Comparison of ENCODE assay signal across 25 mouse cellular contexts in genomic region chr1:64621116-64621515, GRCm38 (mm10). TPM values are rescaled to one million over a fixed set of nuclear protein-coding genes. Genes with fewer than 3 reads are reported as not detected.
A peak's percentile ranks its signal among the peaks of the same experiment; 100 is the strongest.
DNase-seq lines count a peak whose midpoint lies in the region; ATAC-seq and TF ChIP-seq lines count a peak whose summit lies in the region.
"Had no signal": no experiment of that assay in that cellular context is flagged by ENCODE, and none has a peak within 500 bp of the region (broad histone marks: within the 10 kb centered on the region; RNA-seq: fewer than 3 reads in every experiment).

No protein-coding gene starts in this region.

- peaks cover 4% of the 10 kb centered on the region for H3K4me1 ChIP-seq in kidney, adult 2 months (ENCODE audit: control insufficient read depth, insufficient read depth, low read length)
- peaks cover 15% of the 10 kb centered on the region for H3K4me1 ChIP-seq in limb, embryonic 14.5 days (ENCODE audit: control insufficient read depth, insufficient read depth, low read length)
- H3K4me1 ChIP-seq in limb, embryonic 10.5 days = peaks cover 15% of the 10 kb centered on the region
- peaks cover 13% of the 10 kb centered on the region for H3K4me1 ChIP-seq in midbrain, embryonic 16.5 days (ENCODE audit: control insufficient read depth, insufficient read depth, low read length)
- peaks cover 10% of the 10 kb centered on the region for H3K4me1 ChIP-seq in liver, embryonic 11.5 days (replicated peaks; ENCODE audit: control insufficient read depth, insufficient read depth, low read length)

- H3K4me2 ChIP-seq in limb, embryonic 14.5 days (replicated peaks; ENCODE audit: low read depth, low read length, severe bottlenecking) = no peak overlapping the region
- no peak overlapping the region for H3K4me2 ChIP-seq in midbrain, embryonic 16.5 days (ENCODE audit: low read length)
- H3K4me2 ChIP-seq in liver, embryonic 11.5 days = no peak overlapping the region
- H3K4me2 ChIP-seq: heart, embryonic 13.5 days; hindbrain, embryonic 14.5 days; liver, embryonic 12.5 days had no signal

- no peaks in the 10 kb centered on the region for H3K36me3 ChIP-seq in kidney, adult 2 months (ENCODE audit: control insufficient read depth, insufficient read depth, low read length)
- H3K36me3 ChIP-seq in limb, embryonic 14.5 days (ENCODE audit: control insufficient read depth, insufficient read depth, low read length) = no peaks in the 10 kb centered on the region
- H3K36me3 ChIP-seq in limb, embryonic 10.5 days = no peaks in the 10 kb centered on the region
- no peaks in the 10 kb centered on the region for H3K36me3 ChIP-seq in midbrain, embryonic 16.5 days (ENCODE audit: control insufficient read depth, insufficient read depth, low read length)
- no peaks in the 10 kb centered on the region for H3K36me3 ChIP-seq in liver, embryonic 11.5 days (ENCODE audit: control insufficient read depth, insufficient read depth, low read length)
- H3K36me3 ChIP-seq: forebrain, embryonic 10.5 days; heart, embryonic 13.5 days; liver, embryonic 12.5 days; midbrain, embryonic 10.5 days had no signal

- ATAC-seq in limb, embryonic 14.5 days (ENCODE audit: low FRiP score, low read depth) = no peak
- ATAC-seq in midbrain, embryonic 16.5 days = no peak
- no peak for ATAC-seq in liver, embryonic 11.5 days (replicated peaks; ENCODE audit: low FRiP score)
- ATAC-seq: activated CD4-positive, CD25-positive, alpha-beta regulatory T cell, adult 4 months; forebrain, embryonic 16.5 days; inflammation-experienced regulatory T-cells, adult 6 months; liver, embryonic 12.5 days had no signal

- H3K27me3 ChIP-seq in kidney, adult 2 months (replicated peaks; ENCODE audit: control insufficient read depth, insufficient read depth, low read length) = no peaks in the 10 kb centered on the region
- H3K27me3 ChIP-seq in limb, embryonic 14.5 days (ENCODE audit: control insufficient read depth, insufficient read depth, low read length) = no peaks in the 10 kb centered on the region
- H3K27me3 ChIP-seq in limb, embryonic 10.5 days (ENCODE audit: low read depth, poor library complexity, severe bottlenecking) = no peaks in the 10 kb centered on the region
- no peaks in the 10 kb centered on the region for H3K27me3 ChIP-seq in midbrain, embryonic 16.5 days (ENCODE audit: control insufficient read depth, insufficient read depth, low read depth, low read length)
- no peaks in the 10 kb centered on the region for H3K27me3 ChIP-seq in liver, embryonic 11.5 days (replicated peaks; ENCODE audit: control insufficient read depth, insufficient read depth, low read length)
- H3K27me3 ChIP-seq: heart, embryonic 13.5 days; liver, embryonic 12.5 days had no signal

- no peak overlapping the region for H3K9ac ChIP-seq in limb, embryonic 14.5 days (ENCODE audit: low read depth, low read length, severe bottlenecking)
- H3K9ac ChIP-seq in midbrain, embryonic 16.5 days (ENCODE audit: low read depth, low read length) = no peak overlapping the region
- H3K9ac ChIP-seq in liver, embryonic 11.5 days (ENCODE audit: low read depth, low read length) = no peak overlapping the region
- H3K9ac ChIP-seq: heart, embryonic 13.5 days; hindbrain, embryonic 14.5 days; liver, embryonic 12.5 days had no signal

- H3K4me3 ChIP-seq in kidney, adult 2 months (ENCODE audit: insufficient read depth, low read depth, low read length) = no peak overlapping the region
- no peak overlapping the region for H3K4me3 ChIP-seq in limb, embryonic 14.5 days (replicated peaks; ENCODE audit: low read length)
- H3K4me3 ChIP-seq in limb, embryonic 10.5 days = no peak overlapping the region
- no peak overlapping the region for H3K4me3 ChIP-seq in midbrain, embryonic 16.5 days (ENCODE audit: low read depth, low read length)
- H3K4me3 ChIP-seq in liver, embryonic 11.5 days (ENCODE audit: low read depth, low read length) = no peak overlapping the region
- H3K4me3 ChIP-seq: forebrain, embryonic 10.5 days; heart, adult 2 months; heart, embryonic 13.5 days; liver, embryonic 12.5 days; midbrain, embryonic 10.5 days had no signal

- peak overlapping the region; percentile 7 for H3K27ac ChIP-seq in kidney, adult 2 months (ENCODE audit: insufficient read depth, low read depth, low read length)
- H3K27ac ChIP-seq in limb, embryonic 14.5 days (replicated peaks; ENCODE audit: low read depth, low read length) = no peak overlapping the region
- H3K27ac ChIP-seq in limb, embryonic 10.5 days = no peak overlapping the region
- no peak overlapping the region for H3K27ac ChIP-seq in midbrain, embryonic 16.5 days (ENCODE audit: low read length)
- no peak overlapping the region for H3K27ac ChIP-seq in liver, embryonic 11.5 days (ENCODE audit: low read depth, low read length)
- H3K27ac ChIP-seq: forebrain, embryonic 10.5 days; heart, adult 2 months; heart, embryonic 13.5 days; hindbrain, embryonic 14.5 days; liver, embryonic 12.5 days; midbrain, embryonic 10.5 days had no signal

- 55% methylated on average over 5 of the region's 5 CpGs for WGBS in kidney, adult 2 months
- WGBS in limb, embryonic 14.5 days = 67% methylated on average over 5 of the region's 5 CpGs
- 89% methylated on average over 5 of the region's 5 CpGs for WGBS in limb, embryonic 10.5 days
- 73% methylated on average over 5 of the region's 5 CpGs for WGBS in midbrain, embryonic 16.5 days
- WGBS in liver, embryonic 11.5 days = 87% methylated on average over 5 of the region's 5 CpGs

- DNase-seq in kidney, adult 2 months = peak; percentile 57
- DNase-seq in kidney, adult 11 months = no peak
- peak; percentile 45 for DNase-seq in limb, embryonic 14.5 days (ENCODE audit: low spot score)
- no peak for DNase-seq in limb, embryonic 10.5 days (ENCODE audit: low spot score)
- DNase-seq in 3T3-L1 (ENCODE audit: low read depth, low spot score) (peak; percentile 69), adipocyte (ENCODE audit: low spot score) (peak; percentile 26)
- DNase-seq in liver, embryonic 11.5 days (ENCODE audit: low spot score) = no peak
- DNase-seq: adrenal gland, postnatal 10 days; cerebellum, adult 2 months; cerebellum, postnatal 25 days; gastrocnemius, postnatal 36 days; heart, adult 2 months; heart, postnatal 14 days; layer of hippocampus, adult 9-11 months; lung, adult 18-20 months; thymus, postnatal 14 days had no signal

- TF ChIP-seq CTCF in kidney, adult 2 months (conservative IDR thresholded peaks at IDR 0.05; ENCODE audit: insufficient read depth, insufficient read length, low read depth, low read length) = no peak

- H3K9me3 ChIP-seq in limb, embryonic 14.5 days (ENCODE audit: control insufficient read depth, low read length) = no peaks in the 10 kb centered on the region
- no peaks in the 10 kb centered on the region for H3K9me3 ChIP-seq in limb, embryonic 10.5 days (replicated peaks)
- no peaks in the 10 kb centered on the region for H3K9me3 ChIP-seq in midbrain, embryonic 16.5 days (replicated peaks; ENCODE audit: control insufficient read depth, low read length, poor library complexity, severe bottlenecking)
- H3K9me3 ChIP-seq in liver, embryonic 11.5 days (ENCODE audit: control insufficient read depth, low read length) = no peaks in the 10 kb centered on the region
- H3K9me3 ChIP-seq: forebrain, embryonic 10.5 days; heart, embryonic 13.5 days; liver, embryonic 12.5 days; midbrain, embryonic 10.5 days had no signal

- TF ChIP-seq POLR2A in kidney, adult 2 months (IDR thresholded peaks at IDR 0.05; ENCODE audit: low read depth, low read length) = no peak
- TF ChIP-seq POLR2A in limb, embryonic 14.5 days (IDR thresholded peaks at IDR 0.05; ENCODE audit: borderline replicate concordance, extremely low read depth, insufficient read depth, insufficient read length) = no peak

RNA-seq across cellular contexts. Expression of gene Mettl21a, which starts 4.1 kb away (rescaled TPM):
- 7.7 and 9.6 TPM in 2 replicates for polyA plus RNA-seq in kidney, adult 2 months (2012; rRNA removed)
- 20.7 and 24.1 TPM in 2 replicates for polyA plus RNA-seq in limb, embryonic 14.5 days (2012; rRNA removed)
- polyA plus RNA-seq in limb, embryonic 14.5 days (2014; fragmentation: Nextera tagmentation; extraction: Ambion mirVana) = 26.1 and 27.6 TPM in 2 replicates
- 17.7 and 21.6 TPM in 2 replicates for polyA plus RNA-seq in limb, embryonic 10.5 days (2016; fragmentation: Nextera tagmentation; extraction: Ambion mirVana)
- 19.9 and 20.2 TPM in 2 replicates for polyA plus RNA-seq in midbrain, embryonic 16.5 days (2015; fragmentation: Nextera tagmentation; extraction: Ambion mirVana)
- polyA plus RNA-seq in liver, embryonic 11.5 days (2014; fragmentation: Nextera tagmentation; extraction: Ambion mirVana) = 16.1 and 16.3 TPM in 2 replicates

Comparison
In these comparisons a context has a peak if more than half of its experiments do, and no peak if none do; other contexts are left out.
1. DNase-seq: peak in kidney, adult 2 months (single experiment), limb, embryonic 14.5 days (single experiment), 3T3-L1 (single experiment) and adipocyte (single experiment); none in kidney, adult 11 months (single experiment), limb, embryonic 10.5 days (single experiment) and liver, embryonic 11.5 days (single experiment).